Mouse (Mus musculus): ENCODE data around the gene Olfr693. TPM values are rescaled to one million over a fixed set of nuclear protein-coding genes. Genes with fewer than 3 reads are reported as not detected.

Olfr693 gene
- total and polyA plus RNA-seq, 2 experiments from 2014 or later = 0.26 TPM; not detected in 1

- Histone ChIP-seq H3K4me2 (ENCODE audit: low read depth, low read length) (no peak within 1 kb of the TSS), H3K36me3 (ENCODE audit: insufficient read depth, low read length) (no peaks in the 10 kb centered on the region), H3K9me3 (ENCODE audit: low read length) (no peaks in the 10 kb centered on the region), H3K9ac (replicated peaks; ENCODE audit: low read length) (no peak within 1 kb of the TSS), H3K27me3 (ENCODE audit: insufficient read depth, low read length) (no peaks in the 10 kb centered on the region), H3K27ac (no peak within 1 kb of the TSS), H3K4me1 (ENCODE audit: insufficient read depth, low read length) (no peaks in the 10 kb centered on the region), H3K4me3 (ENCODE audit: low read length) (no peak within 1 kb of the TSS)
- peak; percentile 1 for DNase-seq (ENCODE audit: low spot score)
- no peak for ATAC-seq
- TF ChIP-seq CTCF (IDR thresholded peaks at IDR 0.05; ENCODE audit: low read depth) = no peak
- 83% methylated on average over 1 of the region's 1 CpGs for WGBS
Observed at GRCm38 (mm10) chr7:106691714-106692113, 11.3 kb upstream of the Olfr693 start, which contains the start of gene Olfr694. Gene Olfr694, minus strand, starts transcription at chr7:106691814.

DNA sequence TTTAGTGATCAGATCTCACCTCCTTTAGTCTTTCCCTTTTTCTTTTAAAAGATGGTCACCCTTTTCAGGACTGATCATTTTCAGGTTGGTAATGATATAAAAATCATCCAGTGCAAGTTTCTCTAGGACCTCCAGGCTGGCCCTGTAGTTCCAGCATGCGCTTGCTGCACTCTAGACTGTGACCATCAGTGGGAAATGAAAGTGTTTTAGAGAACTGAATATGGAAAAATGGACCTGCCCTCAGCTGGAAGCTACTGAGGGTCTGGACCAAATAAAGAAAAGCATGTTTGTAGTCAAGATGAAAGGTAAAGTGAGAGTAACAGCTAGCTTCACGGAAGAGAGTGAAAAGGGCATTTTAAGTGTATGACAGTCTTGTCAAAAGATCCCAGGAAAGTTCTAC lies 5.0 kb upstream of the Olfr693 start:
- Histone ChIP-seq H3K27ac (no peak overlapping the region), H3K4me1 (ENCODE audit: insufficient read depth, low read length) (no peaks in the 10 kb centered on the region), H3K36me3 (ENCODE audit: insufficient read depth, low read length) (no peaks in the 10 kb centered on the region), H3K9me3 (ENCODE audit: low read length) (no peaks in the 10 kb centered on the region), H3K4me2 (ENCODE audit: low read depth, low read length) (no peak overlapping the region), H3K27me3 (ENCODE audit: insufficient read depth, low read length) (no peaks in the 10 kb centered on the region), H3K4me3 (ENCODE audit: low read length) (no peak overlapping the region), H3K9ac (replicated peaks; ENCODE audit: low read length) (no peak overlapping the region)
- no peak for DNase-seq (ENCODE audit: low spot score)
- no peak for TF ChIP-seq CTCF (IDR thresholded peaks at IDR 0.05; ENCODE audit: low read depth)
- 88% methylated on average over 2 of the region's 2 CpGs for WGBS
- ATAC-seq = no peak

DNA sequence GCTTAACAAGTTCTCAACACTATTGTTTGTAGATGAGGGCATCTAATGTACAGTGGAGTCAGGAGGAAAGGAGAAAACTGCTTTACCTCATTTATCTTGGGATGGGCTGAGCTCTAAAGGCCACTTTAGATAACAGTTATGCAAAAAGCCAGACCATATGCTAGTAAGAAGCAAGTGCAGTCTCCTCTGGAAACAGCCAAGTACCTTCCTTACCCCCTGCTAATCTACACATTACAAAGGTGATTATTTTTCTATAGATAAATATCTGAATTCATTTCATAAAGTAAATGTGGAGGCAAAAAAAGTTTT lies 28.1 kb downstream of the Olfr693 start:
- no peak for DNase-seq (ENCODE audit: low spot score)
- H3K27me3 ChIP-seq (ENCODE audit: insufficient read depth, low read length) = no peaks in the 10 kb centered on the region
- H3K27ac ChIP-seq = no peak overlapping the region
- H3K36me3 ChIP-seq (ENCODE audit: insufficient read depth, low read length) = no peaks in the 10 kb centered on the region
- no peaks in the 10 kb centered on the region for H3K4me1 ChIP-seq (ENCODE audit: insufficient read depth, low read length)
- H3K4me3 ChIP-seq (ENCODE audit: low read length) = no peak overlapping the region
- ATAC-seq = no peak
- no peak overlapping the region for H3K9ac ChIP-seq (replicated peaks; ENCODE audit: low read length)
- TF ChIP-seq CTCF (IDR thresholded peaks at IDR 0.05; ENCODE audit: low read depth) = no peak
- H3K9me3 ChIP-seq (ENCODE audit: low read length) = no peaks in the 10 kb centered on the region
- H3K4me2 ChIP-seq (ENCODE audit: low read depth, low read length) = no peak overlapping the region

- H3K9ac ChIP-seq (replicated peaks; ENCODE audit: low read length) = no peak overlapping the region
- no peaks in the 10 kb centered on the region for H3K9me3 ChIP-seq (ENCODE audit: low read length)
- no peak for TF ChIP-seq CTCF (IDR thresholded peaks at IDR 0.05; ENCODE audit: low read depth)
- H3K27ac ChIP-seq = no peak overlapping the region
- H3K4me2 ChIP-seq (ENCODE audit: low read depth, low read length) = no peak overlapping the region
- no peaks in the 10 kb centered on the region for H3K4me1 ChIP-seq (ENCODE audit: insufficient read depth, low read length)
- DNase-seq (ENCODE audit: low spot score) = no peak
- H3K27me3 ChIP-seq (ENCODE audit: insufficient read depth, low read length) = no peaks in the 10 kb centered on the region
- no peak for ATAC-seq
- no peaks in the 10 kb centered on the region for H3K36me3 ChIP-seq (ENCODE audit: insufficient read depth, low read length)
- H3K4me3 ChIP-seq (ENCODE audit: low read length) = no peak overlapping the region
Observed at GRCm38 (mm10) chr7:106651555-106652343, 28.6 kb downstream of the Olfr693 start.

DNA sequence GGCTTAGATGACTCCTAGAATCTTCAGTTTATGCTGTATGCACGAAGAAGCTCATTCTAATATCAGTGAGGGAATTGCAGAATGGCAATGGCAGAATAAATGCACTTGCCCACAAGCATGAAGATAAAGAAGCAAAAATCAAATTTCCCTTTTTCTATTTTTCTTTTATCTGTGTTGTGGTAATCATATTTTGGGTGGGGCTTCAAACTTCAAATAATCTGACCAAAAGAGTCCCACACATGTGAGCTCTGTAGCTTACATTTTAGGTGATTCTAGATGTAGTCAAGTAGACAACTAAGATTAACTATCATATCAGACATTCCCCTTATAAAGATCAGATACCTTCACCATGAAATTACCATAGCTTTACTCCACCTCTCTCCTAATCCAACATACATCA lies 30.6 kb downstream of the Olfr693 start:
- Histone ChIP-seq H3K36me3 (ENCODE audit: insufficient read depth, low read length) (no peaks in the 10 kb centered on the region), H3K9ac (replicated peaks; ENCODE audit: low read length) (no peak overlapping the region), H3K27me3 (ENCODE audit: insufficient read depth, low read length) (no peaks in the 10 kb centered on the region), H3K9me3 (ENCODE audit: low read length) (no peaks in the 10 kb centered on the region), H3K27ac (no peak overlapping the region), H3K4me2 (ENCODE audit: low read depth, low read length) (no peak overlapping the region), H3K4me3 (ENCODE audit: low read length) (no peak overlapping the region), H3K4me1 (ENCODE audit: insufficient read depth, low read length) (no peaks in the 10 kb centered on the region)
- no peak for ATAC-seq
- WGBS = 65% methylated on average over 1 of the region's 1 CpGs
- DNase-seq (ENCODE audit: low spot score) = no peak
- no peak for TF ChIP-seq CTCF (IDR thresholded peaks at IDR 0.05; ENCODE audit: low read depth)

DNA sequence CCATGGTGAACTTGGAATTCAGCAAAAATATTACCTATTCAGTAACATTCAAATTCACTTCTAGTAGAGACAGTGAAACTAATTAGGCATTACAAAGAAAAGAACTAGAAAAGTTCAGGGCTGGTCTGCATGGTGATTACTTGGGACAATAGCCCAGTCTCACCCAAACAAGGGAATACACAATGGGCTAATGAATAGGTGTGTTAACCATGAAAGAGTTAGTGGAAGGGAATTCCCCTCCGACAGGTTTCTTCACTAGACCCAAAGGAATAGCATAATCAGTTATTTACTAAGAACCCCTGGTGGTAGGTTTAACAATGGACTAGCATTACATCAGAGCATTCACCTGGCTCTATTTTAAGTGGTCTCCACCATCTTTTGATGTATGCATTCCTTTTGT lies 35.1 kb downstream of the Olfr693 start:
- Histone ChIP-seq H3K4me2 (ENCODE audit: low read depth, low read length) (no peak overlapping the region), H3K4me3 (ENCODE audit: low read length) (no peak overlapping the region), H3K27ac (no peak overlapping the region), H3K9me3 (ENCODE audit: low read length) (no peaks in the 10 kb centered on the region), H3K27me3 (ENCODE audit: insufficient read depth, low read length) (no peaks in the 10 kb centered on the region), H3K4me1 (ENCODE audit: insufficient read depth, low read length) (no peaks in the 10 kb centered on the region), H3K9ac (replicated peaks; ENCODE audit: low read length) (no peak overlapping the region), H3K36me3 (ENCODE audit: insufficient read depth, low read length) (no peaks in the 10 kb centered on the region)
- TF ChIP-seq CTCF (IDR thresholded peaks at IDR 0.05; ENCODE audit: low read depth) = no peak
- DNase-seq (ENCODE audit: low spot score) = no peak
- 55% methylated on average over 1 of the region's 1 CpGs for WGBS
- ATAC-seq = no peak

- WGBS = 71% methylated on average over 3 of the region's 3 CpGs
Observed at GRCm38 (mm10) chr7:106644222-106644870, 36.0 kb downstream of the Olfr693 start.

More at GRCm38 (mm10) chr7:106644222-106644870, 36.0 kb downstream of the Olfr693 start:
- no peak overlapping the region for H3K4me3 ChIP-seq (ENCODE audit: low read length)
- H3K27me3 ChIP-seq (ENCODE audit: insufficient read depth, low read length) = no peaks in the 10 kb centered on the region
- ATAC-seq = no peak
- no peak overlapping the region for H3K9ac ChIP-seq (replicated peaks; ENCODE audit: low read length)
- H3K9me3 ChIP-seq (ENCODE audit: low read length) = no peaks in the 10 kb centered on the region
- no peak for TF ChIP-seq CTCF (IDR thresholded peaks at IDR 0.05; ENCODE audit: low read depth)
- no peak overlapping the region for H3K4me2 ChIP-seq (ENCODE audit: low read depth, low read length)
- DNase-seq (ENCODE audit: low spot score) = no peak
- no peaks in the 10 kb centered on the region for H3K4me1 ChIP-seq (ENCODE audit: insufficient read depth, low read length)
- H3K27ac ChIP-seq = no peak overlapping the region
- H3K36me3 ChIP-seq (ENCODE audit: insufficient read depth, low read length) = no peaks in the 10 kb centered on the region
